Mouse (Mus musculus): ENCODE measurements at regions not wholly inside any gene's neighbourhood (a gene's known extent, or its start where the extent isn't known, plus 50 kb on each side); places are given as distances from the start of the nearest gene placed in this dataset.

GRCm38 (mm10) chr15:51637570-51637969 lies 2247.1 kb upstream of the Gm7489 start:
- no peak for TF ChIP-seq POLR2A (IDR thresholded peaks at IDR 0.05; ENCODE audit: low read depth, low read length)
- TF ChIP-seq CTCF (IDR thresholded peaks at IDR 0.05; ENCODE audit: borderline replicate concordance, insufficient read depth, low read length): no peak
- H3K27ac ChIP-seq (ENCODE audit: insufficient read depth, low read length): no peak overlapping the region
- no peak overlapping the region for H3K4me3 ChIP-seq (ENCODE audit: insufficient read depth, low read length)
- no peaks in the 10 kb centered on the region for H3K4me1 ChIP-seq (ENCODE audit: control insufficient read depth, insufficient read depth, low read length)

DNA sequence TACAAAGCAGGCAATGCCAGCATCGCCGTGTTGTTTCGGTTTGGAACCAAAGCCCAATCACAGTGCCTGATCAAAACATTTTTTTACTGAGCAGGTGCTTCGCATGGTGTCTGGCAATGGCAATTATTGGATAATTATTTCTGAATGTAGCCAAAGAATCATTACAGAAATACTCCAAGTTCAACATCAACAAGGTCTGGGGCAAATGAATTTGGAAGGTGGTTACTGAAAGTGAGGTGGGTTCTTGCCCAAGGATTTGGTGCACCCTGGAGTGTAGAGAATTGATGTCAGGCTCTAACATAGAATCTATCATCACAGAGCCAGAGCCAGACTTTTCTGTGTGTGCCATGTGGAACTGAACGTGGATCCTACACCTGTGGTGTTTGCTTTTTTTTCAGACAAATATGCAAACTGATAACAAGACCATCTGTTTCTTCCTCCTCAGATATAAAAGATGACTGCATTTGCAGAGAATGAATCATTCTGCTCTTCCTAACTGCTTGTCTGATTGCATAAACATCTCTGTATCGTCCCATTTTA lies 2240.9 kb upstream of the Gm7489 start:
- Histone ChIP-seq H3K4me1 (ENCODE audit: control insufficient read depth, insufficient read depth, low read length) (0 out of 2 replicates have a peak, but pooled peaks cover 4% of the 10 kb centered on the region), H3K27ac (ENCODE audit: insufficient read depth, low read length) (no peak overlapping the region), H3K4me3 (ENCODE audit: insufficient read depth, low read length) (no peak overlapping the region)
- TF ChIP-seq CTCF (IDR thresholded peaks at IDR 0.05; ENCODE audit: borderline replicate concordance, insufficient read depth, low read length): no peak
- no peak for TF ChIP-seq POLR2A (IDR thresholded peaks at IDR 0.05; ENCODE audit: low read depth, low read length)

DNA sequence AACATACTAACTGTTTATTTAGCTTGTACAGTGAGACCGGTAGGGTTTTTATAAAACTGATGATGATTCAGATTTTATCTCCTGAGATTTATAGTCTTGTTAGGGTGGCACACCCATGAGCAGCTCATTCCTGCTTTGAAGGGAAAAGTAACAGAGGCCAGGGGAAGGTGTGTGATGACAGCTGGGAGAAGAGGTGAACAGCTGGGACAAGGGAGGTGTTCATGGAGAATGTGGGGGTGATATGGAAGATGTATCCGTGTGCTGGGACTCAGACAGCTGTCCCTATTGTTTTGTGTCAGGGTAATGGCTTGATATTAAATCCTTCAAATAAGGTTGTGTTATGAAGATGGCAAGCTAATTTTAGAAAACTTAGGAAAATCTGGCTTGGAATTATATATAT lies 2238.4 kb upstream of the Gm7489 start:
- Histone ChIP-seq H3K4me3 (ENCODE audit: insufficient read depth, low read length) (no peak overlapping the region), H3K27ac (ENCODE audit: insufficient read depth, low read length) (no peak overlapping the region), H3K4me1 (ENCODE audit: control insufficient read depth, insufficient read depth, low read length) (0 out of 2 replicates have a peak, but pooled peaks cover 4% of the 10 kb centered on the region)
- TF ChIP-seq POLR2A (IDR thresholded peaks at IDR 0.05; ENCODE audit: low read depth, low read length) (no peak), CTCF (IDR thresholded peaks at IDR 0.05; ENCODE audit: borderline replicate concordance, insufficient read depth, low read length) (no peak)

- H3K4me3 ChIP-seq (ENCODE audit: insufficient read depth, low read length): no peak overlapping the region
- no peak for TF ChIP-seq POLR2A (IDR thresholded peaks at IDR 0.05; ENCODE audit: low read depth, low read length)
- no peak for TF ChIP-seq CTCF (IDR thresholded peaks at IDR 0.05; ENCODE audit: borderline replicate concordance, insufficient read depth, low read length)
- no peaks in the 10 kb centered on the region for H3K4me1 ChIP-seq (ENCODE audit: control insufficient read depth, insufficient read depth, low read length)
- no peak overlapping the region for H3K27ac ChIP-seq (ENCODE audit: insufficient read depth, low read length)
Measured at GRCm38 (mm10) chr15:51652497-51652896, 2232.2 kb upstream of the Gm7489 start.

GRCm38 (mm10) chr15:51657621-51658020 lies 2227.1 kb upstream of the Gm7489 start:
- no peak for TF ChIP-seq POLR2A (IDR thresholded peaks at IDR 0.05; ENCODE audit: low read depth, low read length)
- Histone ChIP-seq H3K4me3 (ENCODE audit: insufficient read depth, low read length) (no peak overlapping the region), H3K27ac (ENCODE audit: insufficient read depth, low read length) (no peak overlapping the region), H3K4me1 (ENCODE audit: control insufficient read depth, insufficient read depth, low read length) (no peaks in the 10 kb centered on the region)

DNA sequence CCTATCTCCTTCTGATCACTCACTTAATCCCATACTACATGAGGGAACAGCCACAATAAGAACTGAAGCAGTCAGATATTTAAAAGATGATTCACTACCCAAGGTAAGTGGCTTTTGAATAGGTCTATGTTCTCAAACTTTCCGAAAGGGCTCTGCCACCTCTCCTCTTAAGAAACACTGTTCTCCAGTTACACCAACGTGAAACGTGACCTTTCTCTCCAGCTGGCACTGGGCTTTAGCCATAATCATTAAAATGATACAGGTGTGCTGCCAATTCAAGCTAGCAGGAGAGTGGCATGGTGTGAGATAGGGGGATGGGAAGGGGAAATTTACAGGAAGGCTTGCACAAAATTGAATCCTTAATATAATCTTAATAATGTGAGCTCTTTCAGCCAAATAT lies 2216.4 kb upstream of the Gm7489 start:
- Histone ChIP-seq H3K4me1 (ENCODE audit: control insufficient read depth, insufficient read depth, low read length) (peaks cover 2% of the 10 kb centered on the region), H3K4me3 (ENCODE audit: insufficient read depth, low read length) (no peak overlapping the region), H3K27ac (ENCODE audit: insufficient read depth, low read length) (no peak overlapping the region)
- TF ChIP-seq POLR2A (IDR thresholded peaks at IDR 0.05; ENCODE audit: low read depth, low read length) (no peak), CTCF (IDR thresholded peaks at IDR 0.05; ENCODE audit: borderline replicate concordance, insufficient read depth, low read length) (no peak)

DNA sequence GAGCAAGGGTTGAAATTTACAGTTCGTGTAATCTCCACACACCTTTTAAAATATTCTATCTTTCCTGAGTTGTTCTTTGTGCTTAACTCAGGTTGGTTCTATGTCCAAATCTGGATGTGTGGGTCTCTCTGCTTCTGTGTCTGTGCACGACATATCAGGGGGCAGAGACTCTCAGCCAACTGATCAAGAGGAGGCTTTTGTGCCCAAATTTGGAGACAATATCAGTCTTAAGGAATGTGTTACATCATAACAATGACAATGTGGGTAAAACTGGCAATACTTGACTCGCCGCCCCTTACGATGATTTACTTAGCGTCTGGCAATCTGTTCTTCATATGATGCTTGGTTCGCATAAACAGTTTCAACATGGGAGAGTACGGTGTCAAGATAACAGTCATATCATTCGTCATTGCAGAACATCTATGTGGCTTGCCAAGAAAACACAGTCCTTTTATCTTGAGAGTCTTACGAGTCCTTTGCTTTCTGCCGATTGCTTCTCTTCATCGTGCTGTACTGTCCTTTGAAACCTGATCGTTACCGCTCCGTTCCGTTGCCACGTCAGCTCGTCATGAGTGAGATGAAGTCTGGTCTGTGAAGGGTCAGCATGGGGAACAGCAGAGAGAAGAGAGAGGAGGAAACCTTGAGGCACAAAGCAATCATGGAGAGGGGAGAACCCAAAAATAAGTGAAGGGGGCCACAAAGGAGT lies 2212.9 kb upstream of the Gm7489 start:
- H3K4me3 ChIP-seq (ENCODE audit: insufficient read depth, low read length): no peak overlapping the region
- no peak overlapping the region; the same call in 1 of the 2 replicates for H3K27ac ChIP-seq (ENCODE audit: insufficient read depth, low read length)
- TF ChIP-seq POLR2A (IDR thresholded peaks at IDR 0.05; ENCODE audit: low read depth, low read length) (no peak), CTCF (IDR thresholded peaks at IDR 0.05; ENCODE audit: borderline replicate concordance, insufficient read depth, low read length) (no peak)
- peaks cover 8% of the 10 kb centered on the region for H3K4me1 ChIP-seq (ENCODE audit: control insufficient read depth, insufficient read depth, low read length)

DNA sequence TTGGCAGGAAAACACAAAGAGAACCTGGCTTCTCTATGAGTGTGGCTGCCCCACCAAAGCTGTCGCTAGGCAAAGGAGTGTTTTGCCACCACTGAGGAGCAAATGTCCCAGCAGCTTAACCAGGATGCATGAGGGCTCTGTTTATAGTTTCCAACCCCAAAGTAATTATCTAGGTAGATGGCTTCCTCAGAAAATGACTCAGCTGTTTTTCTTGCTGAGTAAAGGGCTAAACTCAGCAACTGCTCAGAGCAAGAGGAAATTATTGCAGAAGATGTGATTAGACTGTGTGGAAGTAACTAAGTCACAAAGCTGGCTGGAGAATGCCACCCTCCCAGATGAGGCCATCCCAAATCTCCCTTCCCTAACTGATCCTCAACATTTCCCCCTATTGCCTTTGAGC lies 2211.2 kb upstream of the Gm7489 start:
- no peak overlapping the region for H3K27ac ChIP-seq (ENCODE audit: insufficient read depth, low read length)
- peaks cover 8% of the 10 kb centered on the region for H3K4me1 ChIP-seq (ENCODE audit: control insufficient read depth, insufficient read depth, low read length)
- no peak overlapping the region for H3K4me3 ChIP-seq (ENCODE audit: insufficient read depth, low read length)
- TF ChIP-seq POLR2A (IDR thresholded peaks at IDR 0.05; ENCODE audit: low read depth, low read length) (no peak), CTCF (IDR thresholded peaks at IDR 0.05; ENCODE audit: borderline replicate concordance, insufficient read depth, low read length) (no peak)

- H3K27ac ChIP-seq (ENCODE audit: insufficient read depth, low read length): no peak overlapping the region
Measured at GRCm38 (mm10) chr15:51675291-51675690, 2209.4 kb upstream of the Gm7489 start.

DNA sequence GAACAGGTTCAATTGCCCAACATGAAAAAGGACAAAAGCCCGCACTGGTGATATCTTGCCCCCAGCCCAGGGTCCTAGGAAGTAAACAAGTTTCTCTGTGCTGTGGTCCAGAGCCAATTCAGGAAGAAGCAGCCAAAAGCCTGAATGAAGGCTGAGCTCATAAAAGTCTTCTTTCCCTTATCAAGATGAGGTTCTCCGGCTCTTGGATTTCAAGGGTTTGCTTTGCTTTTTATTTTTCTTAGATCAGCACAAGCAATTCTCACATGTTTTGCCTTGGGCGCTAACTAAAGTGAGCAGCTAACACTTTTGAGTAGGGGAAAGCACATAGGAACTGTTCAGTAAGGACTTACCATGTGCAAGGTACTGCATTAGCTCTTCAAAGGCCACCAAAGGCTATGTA lies 2208.0 kb upstream of the Gm7489 start:
- Histone ChIP-seq H3K27ac (ENCODE audit: insufficient read depth, low read length) (no peak overlapping the region), H3K4me1 (ENCODE audit: control insufficient read depth, insufficient read depth, low read length) (peaks cover 8% of the 10 kb centered on the region), H3K4me3 (ENCODE audit: insufficient read depth, low read length) (no peak overlapping the region)
- TF ChIP-seq CTCF (IDR thresholded peaks at IDR 0.05; ENCODE audit: borderline replicate concordance, insufficient read depth, low read length): no peak
- no peak for TF ChIP-seq POLR2A (IDR thresholded peaks at IDR 0.05; ENCODE audit: low read depth, low read length)

More at GRCm38 (mm10) chr15:51675291-51675690, 2209.4 kb upstream of the Gm7489 start:
- TF ChIP-seq CTCF (IDR thresholded peaks at IDR 0.05; ENCODE audit: borderline replicate concordance, insufficient read depth, low read length) (no peak), POLR2A (IDR thresholded peaks at IDR 0.05; ENCODE audit: low read depth, low read length) (no peak)
- Histone ChIP-seq H3K4me3 (ENCODE audit: insufficient read depth, low read length) (no peak overlapping the region), H3K4me1 (ENCODE audit: control insufficient read depth, insufficient read depth, low read length) (peaks cover 8% of the 10 kb centered on the region)

Measured in embryonic fibroblast, embryonic 13.5 days (primary cell).